Mouse (Mus musculus) MEL (cell line): ENCODE measurements around the gene Tnrc6c. TPM values are rescaled to one million over a fixed set of nuclear protein-coding genes. Genes with fewer than 3 reads are reported as not detected.

ENCODE experiments used
- DNase-seq: peaks from one replicate; pipeline ENCODE4 v3.0.0; 2011; ENCODE audit warnings: low read depth, low spot score
- H3K27ac ChIP-seq: 2 replicates; pipeline ENCODE4 v1.5.1; 2012; ENCODE audit warnings: low read depth, mild to moderate bottlenecking, control low read depth, low read length, moderate library complexity; ENCODE audit not compliant: control insufficient read depth
- H3K27me3 ChIP-seq, 2 experiments: fragments of 150-350 bp in 1 of 2; sonication (generic) in 1 of 2; 2 replicates each; pipeline ENCODE4 v1.6.1; 2012; ENCODE audit warnings: low read length in 2 of 2, mild to moderate bottlenecking in 2 of 2, improper control_type of control experiment in 1 of 2, moderate library complexity in 1 of 2; ENCODE audit not compliant: insufficient read depth in 2 of 2, control insufficient read depth in 1 of 2
- H3K36me3 ChIP-seq, 2 experiments: 2 replicates each; pipeline ENCODE4 v1.6.1; 2012 to 2014; ENCODE audit warnings: low read length in 2 of 2, improper control_type of control experiment in 1 of 2, inconsistent platforms in 1 of 2, mild to moderate bottlenecking in 1 of 2; ENCODE audit not compliant: insufficient read depth in 2 of 2, control insufficient read depth in 1 of 2
- H3K4me1 ChIP-seq, 2 experiments: fragments of 150-350 bp in 1 of 2; sonication (generic) in 1 of 2; 2 replicates each; pipeline ENCODE4 v1.6.1; 2012; ENCODE audit warnings: low read length in 2 of 2, improper control_type of control experiment in 1 of 2, mild to moderate bottlenecking in 1 of 2; ENCODE audit not compliant: insufficient read depth in 2 of 2, control insufficient read depth in 1 of 2
- H3K4me3 ChIP-seq, 2 experiments: fragments of 150-350 bp in 1 of 2; sonication (generic) in 1 of 2; 2 replicates each; pipeline ENCODE4 v1.5.1; 2012; ENCODE audit warnings: low read depth in 2 of 2, low read length in 2 of 2, mild to moderate bottlenecking in 2 of 2, moderate library complexity in 2 of 2, control low read depth in 1 of 2, improper control_type of control experiment in 1 of 2; ENCODE audit not compliant: control insufficient read depth in 1 of 2, insufficient read depth in 1 of 2
- H3K79me2 ChIP-seq: 2 replicates; pipeline ENCODE4 v1.6.1; 2012; ENCODE audit warnings: mild to moderate bottlenecking, low read length, moderate library complexity; ENCODE audit not compliant: control insufficient read depth, poor library complexity, insufficient read depth
- H3K9ac ChIP-seq: 2 replicates; pipeline ENCODE4 v1.6.1; 2012; ENCODE audit warnings: low read depth, mild to moderate bottlenecking, control low read depth, low read length, moderate library complexity; ENCODE audit not compliant: control insufficient read depth, poor library complexity, severe bottlenecking
- H3K9me3 ChIP-seq: fragments of 150-350 bp; sonication (generic); replicated peaks from 2 replicates; pipeline ENCODE4 v1.6.1; 2012; ENCODE audit warnings: mild to moderate bottlenecking, low read length, improper control_type of control experiment, moderate library complexity; ENCODE audit not compliant: insufficient read depth
- BHLHE40 ChIP-seq: IDR thresholded peaks from 2 replicates; pipeline ENCODE4 v1.6.1; 2012; ENCODE audit warnings: low read depth, mild to moderate bottlenecking, inconsistent platforms, low read length, improper control_type of control experiment, borderline replicate concordance
- CHD2 ChIP-seq: IDR thresholded peaks from 2 replicates; pipeline ENCODE4 v1.6.1; 2011; ENCODE audit warnings: low read length, improper control_type of control experiment
- E2F4 ChIP-seq: IDR thresholded peaks from 2 replicates; pipeline ENCODE4 v1.6.1; 2011; ENCODE audit warnings: low read depth, low read length, improper control_type of control experiment, borderline replicate concordance
- ELF1 ChIP-seq: IDR thresholded peaks from 2 replicates; pipeline ENCODE4 v1.6.1; 2014; ENCODE audit warnings: low read depth, mild to moderate bottlenecking, inconsistent platforms, low read length, improper control_type of control experiment, moderate library complexity
- GABPA ChIP-seq: IDR thresholded peaks from 2 replicates; pipeline ENCODE4 v1.6.1; 2012; ENCODE audit warnings: low read depth, mild to moderate bottlenecking, inconsistent platforms, low read length, improper control_type of control experiment, moderate library complexity
- HCFC1 ChIP-seq: IDR thresholded peaks from 2 replicates; pipeline ENCODE4 v1.6.1; 2012; ENCODE audit warnings: low read depth, mild to moderate bottlenecking, inconsistent platforms, low read length, improper control_type of control experiment, moderate library complexity
- KAT2A ChIP-seq: conservative IDR thresholded peaks from 2 replicates; pipeline ENCODE4 v1.6.1; 2012; ENCODE audit warnings: low read depth, low read length, improper control_type of control experiment, inconsistent platforms
- MAZ ChIP-seq: IDR thresholded peaks from 2 replicates; pipeline ENCODE4 v1.6.1; 2012; ENCODE audit warnings: low read depth, mild to moderate bottlenecking, inconsistent platforms, low read length, improper control_type of control experiment
- MEF2A ChIP-seq: IDR thresholded peaks from 2 replicates; pipeline ENCODE4 v1.6.1; 2014; ENCODE audit warnings: low read depth, mild to moderate bottlenecking, inconsistent platforms, low read length, improper control_type of control experiment; ENCODE audit not compliant: poor library complexity, insufficient replicate concordance, severe bottlenecking; ENCODE audit errors: extremely low read depth
- NELFE ChIP-seq: IDR thresholded peaks from 2 replicates; pipeline ENCODE4 v1.6.1; 2011; ENCODE audit warnings: low read depth, low read length, improper control_type of control experiment
- POLR2A ChIP-seq, 2 experiments: IDR thresholded peaks; 2 replicates each; pipeline ENCODE4 v1.6.1; 2011 to 2012; ENCODE audit warnings: low read length in 2 of 2, mild to moderate bottlenecking in 2 of 2, control low read depth in 1 of 2, improper control_type of control experiment in 1 of 2, low read depth in 1 of 2, moderate library complexity in 1 of 2; ENCODE audit not compliant: control insufficient read depth in 1 of 2, insufficient read depth in 1 of 2, poor library complexity in 1 of 2
- POLR2AphosphoS5 ChIP-seq: IDR thresholded peaks from 2 replicates; pipeline ENCODE4 v1.6.1; 2012; ENCODE audit warnings: low read depth, borderline replicate concordance, mild to moderate bottlenecking, inconsistent platforms, low read length, moderate library complexity, mixed read lengths
- RAD21 ChIP-seq: IDR thresholded peaks from 2 replicates; pipeline ENCODE4 v1.6.1; 2011; ENCODE audit warnings: mild to moderate bottlenecking, low read depth, low read length, improper control_type of control experiment
- RCOR1 ChIP-seq: IDR thresholded peaks from 2 replicates; pipeline ENCODE4 v1.6.1; 2012; ENCODE audit warnings: low read depth, mild to moderate bottlenecking, inconsistent platforms, low read length, improper control_type of control experiment
- SMC3 ChIP-seq: IDR thresholded peaks from 2 replicates; pipeline ENCODE4 v1.6.1; 2011; ENCODE audit warnings: low read depth, low read length, improper control_type of control experiment
- TAL1 ChIP-seq: IDR thresholded peaks from 2 replicates; pipeline ENCODE4 v1.6.1; 2012; ENCODE audit warnings: mild to moderate bottlenecking, inconsistent platforms, low read length, moderate library complexity, mixed read lengths
- USF1 ChIP-seq: IDR thresholded peaks from 2 replicates; pipeline ENCODE4 v1.6.1; 2014; ENCODE audit warnings: low read depth, mild to moderate bottlenecking, inconsistent platforms, low read length, improper control_type of control experiment, moderate library complexity
- ZMIZ1 ChIP-seq: IDR thresholded peaks from 2 replicates; pipeline ENCODE4 v1.6.1; 2012; ENCODE audit warnings: low read depth, mild to moderate bottlenecking, inconsistent platforms, low read length, improper control_type of control experiment, moderate library complexity
- ZNF384 ChIP-seq: IDR thresholded peaks from 2 replicates; pipeline ENCODE4 v1.6.1; 2012; ENCODE audit warnings: low read depth, mild to moderate bottlenecking, inconsistent platforms, low read length, improper control_type of control experiment
- polyA plus RNA-seq, 2 experiments: library from polyadenylated mRNA; stranded (reverse) in 1 of 2; unstranded in 1 of 2; fragments of >175 nt in 1 of 2; fragments of >200 nt in 1 of 2; gene quantifications; 2 replicates each; pipeline versions ENCODE4 v1.2.1 to v1.2.4; 2012; ENCODE audit warnings: low replicate concordance in 2 of 2, low read depth in 1 of 2; ENCODE audit not compliant: insufficient read length in 2 of 2, insufficient read depth in 1 of 2, missing spikeins in 1 of 2
- total RNA-seq: library from RNA; depleted of rRNA; stranded (reverse); fragments of 300-350 nt; gene quantifications from 2 replicates; pipeline ENCODE4 v1.2.3, GENCODE M21; 2012

Tnrc6c gene
- total and polyA plus RNA-seq, 3 experiments = 16.0 to 19.1 TPM; not detected in 1

DNA sequence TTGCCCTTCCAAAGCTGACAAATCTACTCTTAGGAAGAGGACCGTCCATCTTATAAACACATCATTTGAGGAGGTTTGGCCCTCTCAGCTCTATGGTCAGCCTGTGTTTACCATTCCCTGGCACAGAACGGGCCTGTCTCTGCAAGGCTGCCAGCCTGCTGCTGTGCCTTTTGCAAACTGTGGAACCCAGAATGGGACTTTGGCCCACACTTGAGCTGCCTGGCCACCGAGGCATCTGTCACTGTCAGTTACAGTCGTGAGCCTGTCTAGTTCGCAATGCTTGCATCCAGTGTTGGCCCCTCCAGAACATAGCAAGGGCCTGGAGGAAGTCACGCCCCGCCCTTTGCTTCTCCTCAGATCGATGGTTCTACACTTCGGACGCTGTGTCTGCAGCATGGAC, 105.2 kb downstream of the Tnrc6c start:
- H3K27me3 ChIP-seq = no peaks in the 10 kb centered on the region
- TF ChIP-seq KAT2A (no peak), ZMIZ1 (no peak), RCOR1 (no peak), MAZ (no peak), RAD21 (no peak), POLR2A (IDR thresholded peaks at IDR 0.05; ENCODE audit: control insufficient read depth in 1 of 2, insufficient read depth in 1 of 2, low read depth in 1 of 2, low read length in 2 of 2, poor library complexity in 1 of 2) (no peak), ELF1 (no peak), CHD2 (no peak), SMC3 (no peak), POLR2AphosphoS5 (no peak), GABPA (no peak), E2F4 (no peak), MEF2A (no peak), NELFE (no peak), USF1 (no peak), HCFC1 (no peak), ZNF384 (no peak), TAL1 (no peak)
- TF ChIP-seq, all 39 proteins: peak for 0
- DNase-seq = no peak
- no peak overlapping the region for H3K27ac ChIP-seq
- H3K4me3 ChIP-seq = no peak overlapping the region
- no peak overlapping the region for H3K9ac ChIP-seq
- H3K4me1 ChIP-seq = no peaks in the 10 kb centered on the region
- peaks cover 0 to 6% of the 10 kb centered on the region in 2 experiments; a peak in 2 of 4 replicates for H3K36me3 ChIP-seq
- H3K79me2 ChIP-seq = no peaks in the 10 kb centered on the region
- H3K9me3 ChIP-seq = no peaks in the 10 kb centered on the region

DNA sequence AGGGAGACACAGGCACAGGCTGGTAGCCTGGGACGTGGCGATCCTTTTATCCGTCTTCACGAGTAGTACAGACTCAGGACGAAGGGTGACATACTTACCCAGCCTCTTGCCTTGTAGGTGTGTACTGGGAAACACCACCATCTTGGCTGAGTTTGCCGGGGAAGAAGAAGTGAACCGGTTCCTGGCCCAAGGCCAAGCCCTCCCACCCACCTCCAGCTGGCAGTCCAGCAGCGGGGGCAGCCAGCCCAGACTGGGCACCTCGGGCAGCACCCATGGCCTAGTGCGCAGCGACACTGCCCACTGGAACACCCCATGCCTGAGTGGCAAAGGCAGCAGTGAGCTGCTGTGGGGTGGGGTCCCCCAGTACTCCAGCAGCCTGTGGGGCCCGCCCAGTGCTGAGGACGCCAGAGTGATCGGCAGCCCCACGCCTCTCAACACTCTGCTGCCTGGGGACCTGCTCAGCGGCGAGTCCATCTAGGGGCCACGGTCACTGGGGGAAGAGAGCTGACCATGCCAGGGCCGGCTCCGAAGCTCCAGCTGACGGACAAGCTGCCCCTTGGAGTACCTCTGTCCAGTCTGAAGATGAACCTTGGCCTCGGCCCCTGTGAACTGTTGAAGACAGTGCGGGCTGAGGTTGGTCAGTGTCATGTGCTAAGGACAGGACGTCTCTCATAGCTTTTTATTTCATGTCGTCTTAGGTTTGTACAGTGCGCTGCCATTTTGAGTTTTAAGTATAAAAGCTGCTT, 106.5 kb downstream of the Tnrc6c start:
- Histone ChIP-seq H3K9ac (no peak overlapping the region), H3K27me3 (no peaks in the 10 kb centered on the region), H3K27ac (no peak overlapping the region), H3K9me3 (no peaks in the 10 kb centered on the region), H3K36me3 (peaks cover 0 to 3% of the 10 kb centered on the region in 2 experiments; a peak in 2 of 4 replicates), H3K4me1 (no peaks in the 10 kb centered on the region), H3K79me2 (no peaks in the 10 kb centered on the region), H3K4me3 (no peak overlapping the region)
- no peak for DNase-seq
- TF ChIP-seq BHLHE40 = no peak
- TF ChIP-seq CHD2 = no peak
